Mouse (Mus musculus) right cerebral cortex, postnatal 14 days (tissue): ENCODE results near the gene Fgf11.

Experiments
- DNase-seq: peaks from one replicate; pipeline ENCODE4 v3.0.0; 2022

The Fgf11 gene

GRCm38 (mm10) chr11:69815155-69815554 is 13.5 kb upstream of the Fgf11 start, which contains the start of gene Gm39566:
Gene Gm39566, minus strand, starts transcription at chr11:69815298.
- DNase-seq = no peak

- no peak for DNase-seq
Observed at GRCm38 (mm10) chr11:69810280-69810679, 8.6 kb upstream of the Fgf11 start.

GRCm38 (mm10) chr11:69807641-69808040 is 6.0 kb upstream of the Fgf11 start:
- DNase-seq = no peak

GRCm38 (mm10) chr11:69806378-69806777 is 4.7 kb upstream of the Fgf11 start:
- no peak for DNase-seq

DNA sequence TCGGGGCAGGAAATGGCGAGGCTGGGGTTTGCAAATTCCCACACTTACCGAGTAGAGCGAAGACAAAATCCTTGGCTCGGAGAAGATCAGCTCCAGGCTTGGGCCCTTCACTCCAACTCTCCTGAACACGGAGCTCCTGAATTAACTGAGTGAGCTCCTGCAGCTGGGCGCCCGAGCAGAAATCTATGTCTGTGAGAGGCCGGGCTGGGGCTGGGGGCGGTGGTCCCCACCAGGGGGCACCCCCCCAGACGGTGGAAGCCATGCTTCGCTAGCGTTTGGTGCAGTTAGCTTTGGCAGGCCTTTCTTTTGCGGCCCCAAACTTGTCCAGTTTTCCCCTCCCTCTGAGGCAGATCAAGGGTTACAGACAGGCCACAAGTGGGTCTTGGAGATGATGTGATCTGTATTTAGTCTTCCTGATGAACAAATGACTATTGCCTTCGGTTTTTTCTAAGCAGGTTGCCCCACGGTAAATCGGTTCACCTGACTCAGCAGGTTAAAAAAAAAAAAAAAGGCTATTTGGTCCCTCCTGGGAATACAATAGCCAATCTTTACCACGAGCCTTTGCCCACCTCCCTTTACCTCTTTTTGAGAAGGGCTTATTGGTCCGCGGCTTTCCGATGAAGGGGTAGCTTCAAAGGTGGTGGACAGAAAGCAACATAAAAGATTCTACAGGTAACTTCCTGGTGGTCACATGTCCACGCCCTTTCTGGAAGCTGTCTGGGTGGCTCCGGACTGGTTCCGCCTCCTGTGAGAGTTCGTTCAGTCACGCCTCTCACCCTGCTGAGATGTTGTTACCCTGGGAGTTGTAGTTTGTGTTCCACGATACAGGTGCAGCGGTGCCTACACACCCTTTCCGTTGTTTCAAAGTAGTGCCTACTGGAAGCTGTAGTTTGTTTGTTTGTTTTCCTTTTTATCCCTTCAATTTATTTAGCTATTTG is 3.6 kb upstream of the Fgf11 start, which contains the start of gene Tmem102:
Gene Tmem102 (minus strand): TSS at position 653 of the 938 bp plus-strand sequence.
- DNase-seq = no peak

- no peak for DNase-seq
Observed at GRCm38 (mm10) chr11:69804652-69804940, 2.9 kb upstream of the Fgf11 start.

- DNase-seq = peak; percentile 71
Observed at GRCm38 (mm10) chr11:69803786-69804651, 2.4 kb upstream of the Fgf11 start.

- DNase-seq = no peak
Observed at GRCm38 (mm10) chr11:69803328-69803727, 1.7 kb upstream of the Fgf11 start.

DNA sequence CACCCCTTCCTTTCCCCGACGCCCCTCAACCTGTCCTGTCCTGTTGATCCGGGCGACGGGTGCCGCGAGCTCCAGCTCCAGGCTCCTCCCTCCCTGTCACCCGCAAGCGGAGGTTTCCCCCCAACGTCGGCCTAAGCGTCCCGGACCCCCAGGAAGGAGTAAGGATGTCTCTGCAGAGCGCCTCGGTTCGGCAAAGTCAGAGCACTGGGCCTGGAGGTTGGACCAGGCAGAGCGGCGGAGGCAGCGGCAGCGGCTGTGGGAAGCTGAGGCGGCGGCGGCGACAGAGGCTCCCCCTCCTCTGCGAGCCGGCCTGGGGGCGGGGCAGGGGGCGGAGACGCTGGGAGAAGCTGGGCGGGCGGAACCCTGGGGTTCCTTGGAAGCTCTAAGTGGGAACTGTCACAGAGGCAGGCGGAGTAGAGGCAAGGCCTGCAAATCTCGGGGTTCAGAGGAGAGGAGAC is 1.0 kb upstream of the Fgf11 start:
- peak; percentile 78 for DNase-seq

DNA sequence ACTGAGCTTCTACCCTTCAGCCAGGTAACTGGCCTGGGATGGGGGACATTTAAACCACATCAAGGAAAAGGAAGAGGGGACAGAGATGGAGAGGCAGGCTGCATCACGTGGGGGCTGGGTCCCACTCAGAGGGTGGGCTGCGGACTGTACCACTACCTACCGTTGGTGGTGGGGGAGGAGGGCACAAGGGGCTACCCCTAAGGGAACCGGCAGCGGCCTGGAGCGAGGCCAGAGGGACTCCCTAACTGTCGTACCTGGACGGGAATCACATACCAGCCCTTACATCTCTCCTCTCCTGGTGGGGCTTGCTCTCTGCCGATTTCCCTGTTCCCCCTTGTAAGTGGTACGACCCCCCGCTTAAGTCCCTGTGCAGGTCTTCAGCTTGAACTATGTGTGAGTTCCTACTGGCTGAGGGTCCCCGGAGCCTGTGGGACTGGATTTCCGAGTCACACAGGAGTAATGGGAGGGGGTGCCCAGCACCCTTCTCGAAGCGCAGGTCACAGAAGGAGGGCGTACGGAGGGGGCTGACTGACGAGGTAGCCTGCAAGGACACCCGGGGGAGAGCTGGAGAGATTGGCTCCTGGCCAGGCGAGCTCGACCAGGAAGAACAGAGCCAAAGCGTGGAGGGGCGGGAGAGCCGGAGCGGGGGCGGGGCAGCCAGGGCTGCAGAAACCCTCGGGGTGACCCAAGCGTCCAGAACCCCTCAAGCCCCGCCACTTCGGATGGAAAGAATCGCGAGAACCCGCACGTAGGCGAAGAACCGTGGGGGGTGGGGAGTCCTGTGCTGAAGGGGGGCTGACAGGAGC is 1.1 kb downstream of the Fgf11 start:
- peak; percentile 77 for DNase-seq

- DNase-seq = peak; percentile 63
Observed at GRCm38 (mm10) chr11:69800138-69800391, 1.6 kb downstream of the Fgf11 start.

GRCm38 (mm10) chr11:69799394-69800137 is 2.1 kb downstream of the Fgf11 start:
- no peak for DNase-seq

DNA sequence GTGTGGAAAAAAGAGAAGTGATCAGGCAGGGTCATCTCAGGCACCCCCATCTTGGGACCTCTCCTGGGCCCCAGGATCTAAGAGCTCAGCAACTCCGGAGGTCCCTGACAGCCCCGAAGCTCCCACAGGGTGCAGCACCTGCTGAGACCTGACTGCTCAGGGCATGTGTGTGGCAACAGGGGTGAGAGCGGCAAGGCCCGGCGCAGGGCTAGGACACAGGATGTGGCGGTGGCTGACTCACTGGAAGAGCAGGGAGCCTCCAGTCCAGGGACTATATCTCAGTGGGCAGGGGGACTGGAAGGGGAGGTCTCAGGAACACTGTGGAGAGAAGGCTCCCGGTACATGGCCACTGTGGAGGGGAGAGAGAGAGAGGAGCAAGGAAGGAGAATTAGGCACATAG is 3.7 kb downstream of the Fgf11 start:
- no peak for DNase-seq

DNA sequence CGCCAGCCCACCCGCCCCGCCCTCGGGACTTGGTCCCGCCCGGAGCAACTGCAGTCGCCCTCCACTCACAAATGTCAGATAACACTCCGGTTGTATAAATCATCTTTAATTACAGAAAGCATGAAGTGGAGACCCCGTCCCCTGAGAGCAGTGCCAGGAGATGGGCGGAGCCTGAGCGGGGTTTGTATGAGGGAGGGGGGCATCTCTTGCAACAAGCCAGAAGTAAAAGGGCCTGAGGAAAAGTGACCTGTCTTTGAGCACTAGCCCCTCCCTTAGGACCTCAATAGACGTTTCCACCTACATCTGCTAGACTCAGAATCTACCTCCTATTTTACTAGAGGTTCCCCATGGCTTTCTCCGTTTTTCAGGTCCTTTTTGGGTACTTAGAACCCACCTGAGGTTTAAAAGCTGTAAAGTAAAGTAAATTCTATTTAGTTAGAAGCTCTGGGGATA is 5.6 kb downstream of the Fgf11 start:
- DNase-seq = no peak

DNA sequence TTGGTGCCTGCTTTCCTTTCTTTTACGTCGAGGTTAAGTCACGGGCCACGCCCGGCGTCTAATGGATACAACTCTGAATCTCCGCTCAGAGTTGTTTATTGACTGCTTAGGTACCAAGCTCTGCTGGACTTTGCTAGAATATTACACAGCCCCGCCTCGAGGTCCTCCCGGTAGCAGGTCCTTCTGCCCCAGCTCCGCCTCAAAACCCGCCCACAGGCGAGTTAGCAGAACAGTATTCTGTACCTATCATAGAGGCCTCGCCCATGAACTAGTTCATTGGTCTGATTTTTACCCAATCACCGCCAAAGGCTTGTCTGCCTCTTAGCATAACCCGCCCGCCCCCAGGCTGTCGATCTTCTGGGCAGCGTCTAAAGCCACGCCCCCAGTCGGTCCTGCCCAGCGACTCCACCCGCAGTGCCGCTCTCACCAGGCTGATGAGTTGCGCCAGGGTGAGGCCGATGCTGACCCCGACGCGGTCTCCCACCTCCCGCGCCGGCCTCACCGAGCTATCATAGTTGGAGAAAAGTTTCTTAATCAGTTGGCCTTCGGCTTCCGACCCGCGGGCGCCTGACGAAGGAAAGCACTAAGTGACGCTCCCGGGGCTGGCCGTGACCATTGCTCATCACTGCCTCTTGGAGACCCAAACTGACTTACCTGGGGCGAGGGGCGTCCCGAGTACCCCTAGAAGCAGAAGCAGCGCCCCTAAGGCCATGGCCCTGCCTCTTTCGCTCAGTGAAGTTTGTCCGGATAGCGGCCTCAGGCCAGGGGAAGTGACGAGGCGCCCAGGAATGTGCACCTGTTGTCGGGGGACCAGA is 6.3 kb downstream of the Fgf11 start, which contains the start of gene Chrnb1:
Gene Chrnb1 (minus strand): TSS at position 776 of the 815 bp plus-strand sequence.
- peak; percentile 82 for DNase-seq

- DNase-seq = no peak
Observed at GRCm38 (mm10) chr11:69793429-69793828, 8.2 kb downstream of the Fgf11 start.

GRCm38 (mm10) chr11:69791420-69791819 is 10.2 kb downstream of the Fgf11 start:
- DNase-seq = no peak

- DNase-seq = no peak
Observed at GRCm38 (mm10) chr11:69789431-69789830, 12.2 kb downstream of the Fgf11 start.

DNA sequence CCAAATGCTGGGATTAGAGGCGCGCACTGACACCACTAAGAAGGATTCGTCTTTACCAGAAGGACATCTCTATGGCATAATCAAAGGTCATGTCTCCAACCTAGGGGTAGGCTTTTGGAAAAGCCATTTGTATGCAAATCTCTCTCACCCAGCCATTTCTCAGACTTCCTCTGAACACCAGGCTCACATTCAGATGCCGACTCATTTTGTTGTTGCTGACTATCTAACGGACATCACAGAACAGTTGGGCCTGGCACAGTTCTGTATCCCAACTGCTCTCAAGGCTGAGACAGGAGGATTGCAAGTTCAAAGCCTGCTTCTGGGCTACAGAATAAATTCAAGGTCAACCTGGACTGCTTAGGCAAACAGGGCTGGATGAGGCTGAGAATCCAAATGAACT is 14.4 kb downstream of the Fgf11 start:
- no peak for DNase-seq

DNA sequence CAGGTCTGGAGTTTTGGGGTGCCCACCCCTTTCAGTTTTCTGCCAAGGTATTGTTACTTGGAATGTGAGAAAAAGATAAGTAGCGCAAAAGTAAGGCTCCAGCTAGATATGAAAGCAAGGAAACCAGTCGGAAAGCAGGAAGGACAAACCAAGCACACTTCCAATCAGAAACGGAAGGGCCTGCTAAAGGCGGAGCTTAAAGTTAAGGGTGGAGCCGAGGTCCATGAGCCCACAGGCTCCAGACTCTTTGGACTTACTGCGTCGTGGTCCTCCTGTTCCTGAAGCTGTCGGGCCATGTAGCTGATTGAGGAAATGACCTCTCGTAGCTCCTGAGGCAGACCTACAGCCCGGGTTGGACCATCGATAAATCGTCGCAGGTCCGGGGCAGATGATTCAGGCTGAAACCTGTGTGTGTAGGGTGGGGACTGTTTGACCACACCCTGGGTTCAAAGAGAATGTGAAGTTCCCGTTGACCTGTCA is 16.8 kb downstream of the Fgf11 start:
- DNase-seq = no peak

- DNase-seq = no peak
Observed at GRCm38 (mm10) chr11:69781828-69782227, 19.8 kb downstream of the Fgf11 start.
